Mouse (Mus musculus) regulatory T cell (primary cell): ENCODE data around the gene Cdh4.

Experiments used
- in situ Hi-C: fragments of 300-600 bp; cut with MboI, MseI; formaldehyde crosslinking; loops from one replicate; pipeline ENCODE4 v1.15.1; 2025; ENCODE audit warnings: high pct_unique_total_duplicates

Gene Cdh4

DNA sequence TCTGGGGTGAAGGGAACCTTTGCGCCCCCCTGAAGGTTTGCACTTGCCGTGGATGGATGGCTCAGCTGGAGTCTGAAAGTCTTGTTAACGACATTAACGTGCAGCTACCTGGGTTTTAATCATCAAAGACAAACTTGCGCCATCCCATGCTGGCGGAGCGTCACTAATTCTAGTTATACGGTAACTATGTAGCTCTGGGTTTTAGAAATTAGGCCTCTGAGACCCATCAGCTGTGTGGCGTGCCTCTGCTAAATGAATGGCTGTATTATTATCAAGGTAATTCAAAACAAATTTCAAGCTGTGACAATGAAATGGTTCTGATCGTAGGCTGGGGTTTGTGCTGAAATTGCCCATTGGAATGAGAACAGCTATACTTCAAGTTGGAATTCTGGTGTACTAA is 228.5 kb downstream of the Cdh4 start:
- in situ Hi-C loops = no loop called here

DNA sequence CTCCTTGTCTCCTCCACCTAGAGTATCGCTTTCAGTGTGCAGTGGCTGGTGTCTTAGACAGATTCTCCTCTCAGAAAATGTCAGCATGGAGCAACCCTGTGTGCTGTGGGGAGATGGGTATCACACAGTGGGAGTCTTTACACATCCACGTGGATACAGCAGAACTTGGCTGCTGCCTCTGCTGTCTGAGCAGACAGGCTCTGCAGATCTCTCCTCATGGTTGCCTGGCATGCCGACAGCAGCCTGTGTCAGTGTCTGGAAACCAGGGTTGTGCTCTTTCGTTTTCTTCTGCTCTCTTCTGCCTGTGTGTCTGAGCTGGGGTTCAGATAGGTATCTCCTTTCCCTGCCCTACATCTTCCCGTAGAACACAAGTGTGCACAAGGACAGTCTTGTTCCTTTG is 237.6 kb downstream of the Cdh4 start:
- in situ Hi-C loops = no loop called here

DNA sequence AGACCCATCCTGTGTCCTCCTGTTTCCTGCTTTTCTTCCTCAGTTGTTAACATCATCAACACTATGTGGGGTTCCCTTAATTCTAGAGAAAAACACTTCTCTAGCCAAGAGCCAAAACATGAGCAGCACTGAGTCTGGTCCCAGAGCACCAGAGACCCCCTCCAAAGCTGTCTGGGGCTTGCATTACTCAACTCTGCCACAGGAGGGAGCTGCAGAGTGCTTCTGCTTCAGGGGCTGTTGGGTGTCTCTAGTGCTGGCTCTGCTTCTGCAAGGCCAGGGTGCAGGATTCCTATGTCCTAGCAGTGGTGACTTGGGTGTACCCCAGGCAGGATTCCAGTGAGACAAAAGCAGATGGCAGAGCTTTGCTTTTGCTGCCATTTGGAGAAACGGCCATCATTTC is 239.2 kb downstream of the Cdh4 start:
- in situ Hi-C loops = no loop called here

DNA sequence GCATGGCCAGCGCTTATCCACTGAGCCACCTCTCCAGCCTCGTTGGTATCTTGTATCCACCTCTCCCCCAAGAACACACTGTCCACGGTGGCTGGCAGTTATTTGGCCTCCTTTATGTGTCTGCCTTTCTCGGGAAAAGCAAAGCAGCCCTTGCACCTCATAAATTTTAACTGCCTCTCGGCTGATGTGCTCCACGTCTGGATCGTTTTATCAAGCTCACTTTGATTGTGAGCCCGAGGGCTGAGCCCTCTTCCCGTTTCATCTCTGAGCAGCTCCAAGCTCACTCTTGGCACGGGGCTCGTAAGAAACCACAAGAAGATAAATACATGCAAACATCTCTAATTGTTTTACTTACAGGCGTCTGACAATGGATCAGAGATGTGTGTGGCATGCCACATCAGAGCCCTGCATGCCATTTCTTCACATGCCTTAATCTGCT is 245.0 kb downstream of the Cdh4 start:
- in situ Hi-C loops = no loop called here

DNA sequence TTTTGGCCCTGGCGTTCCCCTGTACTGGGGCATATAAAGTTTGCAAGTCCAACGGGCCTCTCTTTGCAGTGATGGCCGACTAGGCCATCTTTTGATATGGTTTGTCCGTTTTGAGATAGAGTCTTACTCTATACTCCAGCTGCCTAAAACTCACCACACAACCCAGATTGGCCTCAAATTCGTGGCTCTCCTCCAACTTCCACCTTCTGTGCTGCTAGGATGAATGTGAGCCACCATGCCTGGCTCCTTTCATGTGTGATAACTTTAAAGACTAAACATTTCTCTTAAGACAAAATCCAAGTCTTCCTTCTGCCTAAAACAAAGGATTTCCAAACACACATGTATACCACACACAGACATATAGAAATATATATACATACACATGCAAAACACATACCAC is 246.7 kb downstream of the Cdh4 start:
- in situ Hi-C loops = no loop called here

DNA sequence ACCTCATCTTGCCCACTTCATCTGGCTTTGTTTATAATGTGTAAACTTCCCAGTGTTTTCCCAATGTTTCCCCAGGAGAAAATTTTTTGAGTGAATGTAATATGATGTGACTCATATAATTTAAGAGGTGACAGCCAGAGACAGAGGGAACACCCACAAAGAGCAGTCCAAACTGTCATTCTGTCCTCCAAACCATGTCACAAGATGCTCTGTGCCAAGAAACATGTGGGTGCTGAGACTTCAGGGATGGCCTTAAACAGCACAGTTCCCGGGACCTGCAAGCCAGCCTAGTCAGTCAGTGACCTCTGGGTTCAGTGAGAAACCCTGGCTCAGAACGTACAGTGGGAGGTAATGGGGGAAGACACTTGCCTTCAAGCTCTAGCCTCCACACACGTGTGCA is 247.5 kb downstream of the Cdh4 start:
- in situ Hi-C loops = no loop called here

DNA sequence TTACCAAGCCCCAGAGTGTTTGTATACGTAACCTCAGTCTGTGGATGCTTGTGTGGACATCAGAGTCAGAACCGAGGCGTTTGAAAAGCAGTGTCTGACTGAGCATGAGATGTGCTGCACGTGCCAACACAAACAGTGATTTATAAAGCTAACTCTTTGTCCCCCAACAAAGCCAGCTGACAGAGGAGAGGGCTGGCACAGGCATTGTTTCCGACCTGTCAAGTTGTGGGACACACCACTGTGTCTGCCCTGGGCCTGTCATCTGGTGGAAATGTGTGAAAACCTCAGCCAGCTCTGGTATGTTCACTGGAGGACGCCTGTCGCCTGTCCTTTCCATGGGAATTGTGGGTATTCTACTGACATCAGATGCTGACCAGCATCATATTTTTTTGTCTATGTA is 248.3 kb downstream of the Cdh4 start:
- in situ Hi-C loops = no loop called here

DNA sequence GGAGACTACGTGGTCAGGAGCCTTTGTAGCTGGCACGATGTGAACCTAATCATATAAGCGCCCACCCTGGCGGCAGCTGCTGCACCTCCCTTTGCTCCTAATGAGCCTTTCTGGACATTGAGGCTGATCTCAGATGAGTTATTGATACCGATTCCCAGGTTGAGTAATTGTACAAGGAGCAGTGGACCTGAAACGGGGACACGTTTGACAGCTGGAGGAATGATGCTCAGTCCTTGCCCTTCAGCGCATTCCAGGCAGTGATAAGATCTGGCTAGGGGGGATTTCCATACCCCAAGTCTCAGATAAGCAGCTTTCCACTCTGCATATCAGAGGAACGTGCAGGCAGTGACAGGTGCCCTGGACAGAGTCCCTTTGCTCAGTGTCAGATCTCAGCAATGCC is 252.7 kb downstream of the Cdh4 start:
- in situ Hi-C loops = no loop called here

DNA sequence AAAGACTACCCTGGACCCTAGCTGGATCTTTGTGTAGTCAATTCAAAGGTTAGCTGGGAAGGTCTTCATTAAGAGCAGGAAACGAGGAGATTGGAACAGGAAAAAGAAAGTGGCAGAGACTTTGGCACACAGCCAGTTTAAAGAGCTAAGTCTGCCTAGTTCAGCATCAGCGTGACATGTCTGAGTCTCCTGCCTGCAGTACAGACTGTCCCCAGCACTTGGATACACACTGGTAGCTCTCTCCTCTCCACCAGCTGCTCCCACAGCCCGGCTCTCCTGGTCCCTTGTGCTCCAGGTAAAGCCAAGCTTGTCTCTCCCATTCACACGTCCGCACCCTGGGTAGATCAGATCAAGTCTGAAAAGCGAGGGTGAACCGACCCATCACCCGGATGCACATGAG is 255.4 kb downstream of the Cdh4 start:
- in situ Hi-C loops = no loop called here

DNA sequence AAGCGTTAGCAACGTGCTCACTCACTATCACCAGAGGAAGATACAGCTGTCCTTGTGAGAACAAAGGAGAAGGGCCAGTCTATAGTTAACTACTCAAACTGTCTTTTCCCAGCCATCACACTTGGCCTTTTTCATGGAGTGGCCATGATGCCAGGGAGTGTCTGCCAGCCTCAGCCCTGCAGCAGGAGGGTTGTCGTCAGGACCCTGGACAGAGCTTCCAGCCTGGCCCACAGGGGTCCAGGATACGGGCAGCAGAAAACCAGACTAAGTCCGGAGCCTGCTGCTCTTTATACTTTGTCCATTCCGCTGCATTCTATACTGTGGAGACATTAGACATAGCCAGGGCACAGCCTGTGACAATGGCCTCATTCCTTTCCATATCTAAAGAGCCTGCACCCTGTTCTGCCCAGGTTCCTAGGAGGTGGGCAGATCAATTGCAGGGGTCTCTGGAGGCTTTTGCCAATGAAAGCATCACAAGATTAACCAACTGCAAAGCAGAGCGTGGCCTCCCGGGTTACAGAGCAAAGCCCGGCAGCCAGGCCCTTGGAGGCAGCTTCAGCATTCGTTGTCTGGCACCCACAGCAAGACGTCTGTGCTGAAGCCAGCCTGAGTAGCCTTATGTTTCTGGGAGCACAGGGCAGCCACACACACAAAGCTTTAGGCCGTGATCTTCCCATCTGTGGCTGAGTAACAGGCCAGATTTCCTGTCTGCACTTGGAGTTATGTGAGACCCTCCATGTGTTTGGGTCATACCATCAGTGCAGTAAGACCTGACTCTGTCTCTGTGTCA is 256.2 kb downstream of the Cdh4 start:
- in situ Hi-C loops = no loop called here

DNA sequence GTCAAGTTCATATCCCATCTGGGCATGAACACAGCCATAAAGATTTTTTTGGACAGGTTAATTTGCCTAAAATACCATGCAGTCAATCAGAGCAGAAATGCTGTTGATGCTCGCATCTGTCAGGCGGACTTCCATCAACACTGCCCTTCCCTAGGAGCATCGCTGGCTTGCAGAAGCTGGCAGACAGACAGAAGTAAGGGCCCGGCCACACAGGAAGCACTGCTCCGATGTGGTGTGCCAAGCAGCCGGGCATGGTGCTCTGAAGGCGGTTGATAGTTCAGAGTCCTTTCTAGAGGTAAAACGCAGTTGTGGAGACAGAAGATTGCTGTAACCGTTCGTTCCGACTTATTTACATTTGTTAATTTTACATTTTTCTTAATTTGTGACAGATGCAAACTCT is 262.8 kb downstream of the Cdh4 start:
- in situ Hi-C loops = no loop called here

DNA sequence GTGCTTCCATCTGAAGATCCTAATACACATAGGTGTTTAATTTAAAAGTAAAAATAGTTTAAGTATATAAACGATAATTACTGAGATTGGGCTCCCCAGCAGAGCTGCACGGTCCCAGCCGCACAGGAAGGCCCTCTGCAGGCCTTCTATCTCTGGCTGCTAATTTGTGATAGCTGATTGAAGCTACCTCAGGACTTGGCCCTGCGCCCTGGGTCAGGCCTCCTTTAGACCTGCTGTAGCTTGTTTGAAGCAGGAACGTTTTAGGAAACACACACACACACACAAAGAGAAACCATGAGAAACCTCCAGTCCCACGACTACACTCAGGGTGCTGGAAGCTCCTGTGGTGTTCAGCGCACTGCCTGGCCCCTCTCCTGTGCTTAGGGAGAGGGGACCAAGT is 263.2 kb downstream of the Cdh4 start:
- in situ Hi-C loops = no loop called here

DNA sequence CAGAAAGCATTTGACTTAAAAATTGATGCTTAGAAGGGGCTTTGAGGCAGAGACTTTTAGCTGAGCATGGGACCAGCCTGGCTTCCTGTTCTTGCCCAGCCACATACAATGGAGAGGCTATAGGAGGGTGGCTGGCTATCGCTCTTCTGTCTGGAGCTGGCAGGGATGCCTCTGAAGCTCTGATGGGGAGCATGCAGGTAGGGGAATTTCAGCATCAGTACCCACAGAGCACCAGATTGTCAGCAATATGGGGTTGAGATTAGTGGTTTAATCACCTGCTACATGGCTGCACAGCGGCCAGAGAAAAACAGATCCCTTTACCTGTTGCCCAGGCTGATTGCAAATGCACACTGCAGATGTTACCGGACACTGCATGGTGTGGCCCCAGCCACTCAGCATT is 264.4 kb downstream of the Cdh4 start:
- in situ Hi-C loops = no loop called here

DNA sequence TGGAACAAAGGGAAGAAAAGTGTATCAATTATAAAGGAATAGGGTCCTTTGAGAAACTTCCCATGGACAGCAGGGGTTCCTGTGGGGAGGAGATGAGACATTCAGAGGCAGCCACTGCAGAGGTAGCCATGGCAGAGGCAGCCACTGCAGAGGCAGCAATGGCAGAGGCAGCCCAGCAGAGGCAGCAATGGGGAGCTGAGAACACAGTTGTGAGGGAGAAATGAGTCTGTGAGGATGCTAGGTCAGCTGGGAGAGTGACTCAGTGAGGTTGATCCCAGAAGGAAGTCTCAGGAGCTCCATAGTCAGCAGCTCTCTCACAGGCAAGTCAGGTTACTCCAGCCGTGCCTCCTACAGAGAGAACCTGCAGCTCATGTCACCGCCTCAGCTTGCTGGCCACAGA is 266.9 kb downstream of the Cdh4 start:
- in situ Hi-C loops = no loop called here

DNA sequence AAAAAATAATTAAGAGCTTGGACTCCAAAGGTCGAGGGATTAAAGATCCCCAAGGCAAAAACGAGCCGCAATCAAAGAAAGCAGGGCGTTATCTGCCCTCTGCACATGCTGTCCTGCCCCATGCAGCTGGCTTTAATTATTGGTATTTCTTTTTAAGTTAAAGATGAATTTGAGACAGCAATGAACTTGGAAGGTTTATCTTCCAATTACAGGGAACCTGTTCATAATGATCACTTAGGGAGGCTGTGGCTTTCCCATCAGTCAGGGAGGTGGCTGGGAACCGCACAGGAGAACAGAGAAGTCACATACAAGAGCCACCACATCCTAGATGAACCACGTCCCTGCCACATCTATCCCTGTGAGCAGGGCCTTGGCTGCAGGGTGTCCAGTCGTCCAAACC is 270.5 kb downstream of the Cdh4 start:
- in situ Hi-C loops = no loop called here

DNA sequence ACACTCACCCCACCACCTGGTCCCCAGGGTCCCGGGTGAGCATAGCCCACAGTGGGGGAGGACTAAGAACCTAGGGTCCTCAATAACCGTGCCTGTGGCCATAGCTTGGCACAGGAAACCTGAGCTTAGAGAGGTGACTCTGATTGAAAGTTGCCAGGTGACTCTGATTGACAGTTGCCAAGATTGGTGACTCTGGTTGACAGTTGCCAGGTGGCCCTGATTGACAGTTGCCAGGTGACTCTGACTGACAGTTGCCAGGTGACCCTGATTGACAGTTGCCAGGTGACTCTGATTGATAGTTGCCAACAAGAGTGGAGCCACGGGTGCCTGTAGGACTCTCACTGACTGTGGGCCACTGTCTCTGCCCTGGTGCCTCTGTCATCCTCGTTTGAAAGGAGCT is 271.1 kb downstream of the Cdh4 start:
- in situ Hi-C loops = no loop called here

DNA sequence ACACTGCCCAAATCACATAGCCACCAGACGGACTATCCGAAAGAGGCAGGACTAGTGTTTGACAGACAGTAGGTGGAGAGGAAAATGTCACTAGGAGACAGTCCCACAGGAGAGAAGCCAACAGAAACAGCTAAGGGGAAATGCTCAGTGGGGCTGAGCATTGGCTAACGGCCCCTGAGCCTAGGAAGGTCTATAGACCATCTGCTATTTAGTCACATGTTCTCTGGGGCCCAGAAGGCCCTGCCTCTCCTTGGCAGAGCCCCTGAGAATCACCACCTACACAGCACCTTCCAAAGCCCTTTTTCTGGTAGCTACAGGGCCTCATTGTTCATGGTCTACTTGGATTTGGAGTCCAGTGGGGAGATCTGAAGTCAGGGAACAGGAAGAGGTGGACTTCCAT is 271.9 kb downstream of the Cdh4 start:
- in situ Hi-C loops = no loop called here

DNA sequence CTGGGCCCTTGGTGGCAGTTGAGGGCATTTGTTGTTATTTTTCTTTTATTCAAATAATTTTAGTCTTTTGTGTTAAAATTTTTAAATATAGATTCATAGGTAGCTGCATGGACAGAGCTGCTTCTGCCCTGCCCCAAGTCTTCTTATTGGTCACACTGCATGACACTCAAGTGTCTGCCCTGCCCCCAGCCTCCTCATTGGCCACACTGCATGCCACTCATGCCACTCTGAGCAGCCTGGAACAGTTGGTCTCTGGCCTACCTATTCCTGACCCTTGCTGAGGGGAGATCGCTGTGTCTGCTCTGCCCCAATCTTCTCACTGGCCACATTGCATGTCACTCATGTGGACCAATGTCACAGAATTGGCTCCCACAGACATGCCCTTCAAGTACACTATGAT is 273.1 kb downstream of the Cdh4 start:
- in situ Hi-C loops = no loop called here

DNA sequence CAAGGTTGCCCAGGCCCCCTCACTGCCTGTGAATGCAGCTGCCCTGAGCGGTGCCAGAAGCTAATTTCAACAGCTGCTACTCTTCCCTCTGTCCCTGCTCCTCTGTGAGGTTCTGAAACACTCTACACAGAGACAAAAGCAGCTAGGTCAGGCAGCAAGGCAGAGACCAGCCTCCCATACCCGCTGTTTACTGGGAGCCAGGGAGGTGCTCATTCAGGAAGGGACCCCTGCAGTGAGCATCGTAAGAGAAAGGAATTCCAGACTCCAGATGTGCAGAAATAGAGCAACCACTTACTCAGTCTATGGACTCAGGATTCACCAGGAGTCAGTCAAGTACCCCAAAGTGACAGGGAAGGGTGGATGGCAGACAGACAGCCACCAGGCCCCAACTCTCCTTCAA is 278.1 kb downstream of the Cdh4 start:
- in situ Hi-C loops = no loop called here

DNA sequence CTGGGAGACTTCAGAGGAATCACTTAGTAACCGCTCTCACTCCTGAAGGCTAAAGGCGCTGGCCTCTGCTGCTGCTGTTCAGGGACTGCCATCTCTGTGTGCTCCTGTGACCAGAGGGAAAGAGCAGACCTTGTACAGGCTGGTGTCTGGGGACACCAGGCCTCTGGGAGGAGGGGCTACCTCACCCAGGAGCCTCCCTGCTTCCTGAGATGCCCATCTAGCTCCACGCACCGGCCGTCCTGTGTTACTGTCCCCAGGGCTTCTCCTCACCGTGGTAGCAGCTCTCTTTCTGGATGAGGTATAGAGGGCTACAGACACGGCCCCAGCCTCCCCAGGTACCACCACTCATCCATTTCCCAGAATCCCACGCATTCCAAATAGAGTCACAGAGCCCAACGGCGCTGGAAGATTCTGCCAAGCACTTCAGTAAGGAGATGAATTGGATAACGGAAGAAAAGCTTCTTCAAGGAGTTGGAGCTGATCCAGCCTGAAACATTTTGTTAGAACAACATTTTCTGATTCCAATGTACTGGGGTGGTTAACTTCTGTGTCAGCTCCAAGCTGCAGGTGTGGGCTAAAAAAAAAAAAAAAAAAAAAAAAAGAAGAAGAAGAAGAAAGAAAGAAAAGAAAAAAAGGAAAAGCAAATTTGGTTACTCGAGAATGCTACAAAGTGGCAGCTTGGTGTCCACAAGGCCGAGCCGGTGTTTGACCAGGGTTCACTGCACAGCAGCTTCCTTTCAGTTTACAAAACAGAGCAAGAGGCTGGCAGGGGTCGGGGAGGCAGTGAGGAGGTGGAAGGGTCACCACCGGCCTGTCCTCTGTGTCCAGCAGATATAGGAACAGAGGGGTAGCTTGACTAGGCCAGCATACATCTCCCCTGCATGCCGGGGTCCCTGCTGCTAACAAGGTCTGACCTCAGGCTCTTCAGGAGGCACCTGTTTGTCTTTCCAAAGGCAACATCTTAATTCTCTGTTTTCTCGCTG is 279.6 kb downstream of the Cdh4 start:
- in situ Hi-C loops = no loop called here

DNA sequence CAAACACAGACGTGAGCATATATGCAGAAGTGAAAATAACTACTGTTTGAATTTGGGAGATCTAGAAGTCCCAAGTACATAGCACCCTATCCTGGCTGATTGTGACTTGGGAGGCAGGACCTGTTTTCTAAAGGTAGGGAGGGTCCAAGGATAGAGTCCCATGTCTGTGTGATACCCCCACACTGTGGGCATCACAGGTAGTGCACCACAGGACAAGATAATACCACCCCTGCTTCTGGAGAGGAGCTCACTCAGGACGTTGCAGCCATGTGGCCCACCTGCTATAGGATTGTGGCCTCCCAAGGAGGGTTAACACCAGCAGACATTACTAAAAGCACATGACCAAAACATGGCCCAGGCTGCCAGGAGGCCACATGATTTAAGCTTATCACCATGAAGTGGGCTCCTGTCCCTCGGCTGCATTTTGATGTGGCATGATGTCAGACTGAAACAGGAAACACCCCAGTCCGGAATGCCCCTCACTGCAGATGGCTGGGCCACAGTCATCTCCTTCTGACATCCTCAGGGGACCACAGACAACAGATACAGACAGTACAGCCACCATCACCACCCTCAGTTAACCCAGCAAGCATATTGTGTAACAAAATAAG is 280.6 kb downstream of the Cdh4 start:
- in situ Hi-C loops = no loop called here

DNA sequence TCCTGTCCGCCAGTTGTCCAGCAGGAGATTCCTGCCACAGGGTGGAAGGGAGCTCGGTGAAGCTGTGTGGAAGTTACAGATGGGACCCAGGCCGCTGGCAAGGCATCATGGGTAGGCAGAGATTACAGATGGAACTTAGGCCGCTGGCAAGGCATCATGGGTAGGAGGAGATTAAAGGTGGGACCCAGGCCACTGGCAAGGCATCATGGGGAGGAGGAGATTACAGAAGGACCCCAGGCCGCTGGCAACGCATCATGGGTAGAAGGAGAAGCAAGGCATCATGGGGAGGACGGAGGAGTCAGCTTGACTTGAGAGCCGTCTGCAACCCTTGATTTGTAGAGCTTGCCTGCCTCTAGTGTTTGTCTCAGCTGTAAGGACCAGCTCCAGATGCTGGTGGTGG is 281.2 kb downstream of the Cdh4 start:
- in situ Hi-C loops = no loop called here

DNA sequence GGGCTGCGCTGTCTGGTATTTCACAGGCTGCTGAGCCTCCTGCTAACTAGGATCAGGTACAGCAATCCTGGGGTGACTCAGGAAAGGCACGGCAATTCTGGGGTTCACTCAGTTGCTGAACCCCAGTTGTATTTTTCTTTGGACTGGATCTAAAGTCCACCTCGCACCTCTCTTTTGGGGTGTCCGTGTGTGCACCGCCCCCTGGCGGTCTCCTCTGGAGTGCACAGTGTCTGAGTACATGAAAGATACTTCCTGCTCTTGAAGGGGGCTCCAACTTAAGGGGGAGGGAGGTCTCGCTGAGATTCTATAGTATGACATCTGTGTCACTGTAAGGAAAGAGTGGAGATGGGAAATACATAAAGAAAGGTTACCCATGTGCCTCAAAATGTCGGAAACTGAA is 286.8 kb downstream of the Cdh4 start:
- in situ Hi-C loops = no loop called here
